Mouse (Mus musculus) hindbrain, embryonic 10.5 days (tissue): Measurements from ENCODE around the gene Leng8. TPM values are rescaled to one million over a fixed set of nuclear protein-coding genes. Genes with fewer than 3 reads are reported as not detected.
A peak's percentile ranks its signal among the peaks of the same experiment; 100 is the strongest.

ENCODE experiments used
- DNase-seq: peaks from one replicate; pipeline ENCODE4 v3.0.0-alpha.2; 2017; ENCODE audit warnings: low spot score
- H3K27ac ChIP-seq: fragments of 300-500 bp; sonication (generic); 2 replicates; pipeline ENCODE4 v1.5.1; 2016; ENCODE audit warnings: mild to moderate bottlenecking, moderate library complexity
- H3K27me3 ChIP-seq: fragments of 300-500 bp; sonication (generic); 2 replicates; pipeline ENCODE4 v1.6.1; 2016; ENCODE audit warnings: mild to moderate bottlenecking; ENCODE audit not compliant: poor library complexity, insufficient read depth, severe bottlenecking
- H3K36me3 ChIP-seq: fragments of 300-500 bp; sonication (generic); 2 replicates; pipeline ENCODE4 v1.6.1; 2016; ENCODE audit warnings: mild to moderate bottlenecking, moderate library complexity
- H3K4me1 ChIP-seq: fragments of 300-500 bp; sonication (generic); replicated peaks from 2 replicates; pipeline ENCODE4 v1.6.1; 2016; ENCODE audit warnings: mild to moderate bottlenecking
- H3K4me3 ChIP-seq: fragments of 300-500 bp; sonication (generic); 2 replicates; pipeline ENCODE4 v1.5.1; 2016; ENCODE audit warnings: mild to moderate bottlenecking, moderate library complexity
- H3K9me3 ChIP-seq: fragments of 300-500 bp; sonication (generic); 2 replicates; pipeline ENCODE4 v1.6.1; 2016; ENCODE audit warnings: mild to moderate bottlenecking, moderate library complexity
- WGBS: fragments of 180-500 bp; shearing (Covaris S2); methylation state at CpG from one replicate; pipeline ENCODE4 v1.1.7; 2016; 5-methylcytosine and 5-hydroxymethylcytosine counted together
- polyA plus RNA-seq: library from polyadenylated mRNA; unstranded; fragments of >200 nt; fragmentation: Nextera tagmentation; extraction: Ambion mirVana; gene quantifications from 2 replicates; pipeline ENCODE4 v1.2.1, GENCODE M21; 2016

The Leng8 gene
- 68.7 and 91.4 TPM in 2 replicates for polyA plus RNA-seq

DNA sequence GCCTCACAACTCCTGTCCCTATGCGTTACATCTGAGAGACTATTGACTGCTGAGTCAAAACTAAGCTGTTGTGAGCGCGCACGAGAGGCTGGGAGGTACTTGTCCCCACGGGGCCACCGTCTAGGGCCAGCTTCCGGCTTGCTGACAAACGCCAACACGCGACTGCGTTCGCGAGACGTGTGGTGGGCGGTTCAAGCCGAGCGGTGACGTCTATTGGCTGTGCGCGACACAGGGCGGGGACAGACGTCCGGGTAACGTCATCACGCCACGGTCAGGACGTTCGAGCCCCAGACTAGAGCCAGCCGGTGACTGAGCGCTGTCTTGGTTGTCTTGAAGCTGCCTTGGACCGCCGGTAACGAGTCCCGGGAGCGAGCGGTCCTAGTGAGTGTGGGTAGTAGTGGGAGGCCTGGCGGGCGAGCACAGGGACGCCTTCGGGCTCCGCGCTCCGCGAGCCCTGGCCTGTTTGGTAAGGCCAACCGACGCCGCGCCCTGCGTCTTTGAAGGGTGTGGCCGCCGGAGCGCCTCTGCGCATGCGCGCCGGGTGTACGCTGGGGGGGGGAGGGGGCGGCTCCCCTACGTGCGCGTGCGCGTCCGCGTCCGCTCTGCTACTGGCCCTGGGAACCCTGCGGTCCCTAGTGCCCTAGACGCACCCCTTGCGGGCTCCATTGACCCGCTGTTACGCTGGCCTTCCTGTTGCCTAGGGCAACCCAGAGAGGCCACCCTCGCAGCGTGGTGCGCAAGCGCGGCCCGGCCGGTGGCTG, at the start of gene Leng8:
TSS of gene Leng8 (plus strand) at position 269 of the 761 bp plus-strand sequence.
- WGBS, result under 1% methylated on average over 78 of the region's 78 CpGs
- Histone ChIP-seq H3K36me3 (peaks cover 60% of the 10 kb centered on the region), H3K27ac (peak within 1 kb of the TSS; percentile 97), H3K4me1 (peaks cover 18% of the 10 kb centered on the region), H3K4me3 (peak within 1 kb of the TSS; percentile 81), H3K27me3 (no peaks in the 10 kb centered on the region), H3K9me3 (no peaks in the 10 kb centered on the region)
- DNase-seq, result peak; percentile 99

DNA sequence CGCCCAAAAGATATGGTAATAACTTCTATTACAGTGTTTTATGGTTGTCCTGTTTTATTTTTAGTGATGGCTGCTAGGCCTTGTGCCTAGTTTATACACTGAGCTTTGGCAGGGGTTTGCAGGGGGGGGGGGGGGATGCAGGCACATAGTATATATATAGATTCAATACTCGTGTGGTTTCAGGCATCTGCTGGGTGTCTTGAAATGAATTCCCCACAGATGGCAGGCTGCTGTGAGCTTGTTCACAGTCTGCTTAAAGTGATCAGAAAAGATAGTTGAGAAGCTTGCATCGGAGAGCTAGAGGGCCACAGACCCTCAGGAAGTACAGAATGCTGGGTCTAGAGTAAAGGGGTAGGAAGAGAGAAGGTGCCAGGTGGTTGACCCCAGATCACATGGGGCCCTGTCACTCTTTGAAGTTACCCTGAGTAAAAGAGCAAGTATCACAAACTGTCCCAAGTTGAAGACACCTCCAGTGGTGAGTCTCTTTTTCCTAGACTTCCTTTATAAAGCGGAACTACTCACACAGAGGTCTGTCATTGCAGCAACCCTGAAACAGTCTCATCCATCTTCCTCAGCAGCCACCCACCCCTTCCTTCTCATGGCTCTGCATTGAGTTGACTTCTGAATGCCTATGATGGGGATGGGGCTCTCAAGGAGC, 49.5 kb upstream of the Leng8 start:
- Histone ChIP-seq H3K9me3 (no peaks in the 10 kb centered on the region), H3K4me1 (0 out of 2 replicates have a peak, but pooled peaks cover 2% of the 10 kb centered on the region), H3K27me3 (no peaks in the 10 kb centered on the region), H3K27ac (no peak overlapping the region), H3K36me3 (no peaks in the 10 kb centered on the region), H3K4me3 (no peak overlapping the region)
- no peak for DNase-seq
- WGBS, result 82% methylated on average over 4 of the region's 4 CpGs

DNA sequence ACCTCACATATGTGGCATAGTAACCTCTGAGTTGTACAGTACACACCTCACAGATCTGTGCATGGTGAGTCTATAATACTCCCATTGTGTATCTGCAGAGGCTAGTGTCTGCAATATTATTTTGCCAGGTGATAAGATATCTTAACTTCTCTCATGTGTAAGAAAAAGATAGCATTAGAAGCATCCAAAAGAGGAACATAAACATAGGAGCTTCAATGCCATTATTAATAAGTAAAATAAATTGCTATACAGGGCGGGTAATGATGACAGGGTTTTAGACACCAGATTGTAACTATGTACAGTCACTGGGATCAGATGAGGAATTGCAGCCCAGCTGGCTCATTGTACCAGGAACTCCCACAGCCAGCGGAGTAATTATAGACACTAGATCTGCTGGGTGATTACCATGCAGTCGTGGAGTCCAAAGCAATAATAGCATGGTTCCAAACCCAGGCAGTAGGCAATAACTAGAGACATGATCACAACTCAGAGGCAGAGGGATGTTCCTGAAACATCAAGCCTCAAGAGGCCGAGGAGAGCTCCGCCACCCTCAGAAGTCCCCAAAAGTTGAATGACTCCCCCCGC, 48.9 kb upstream of the Leng8 start:
- no peaks in the 10 kb centered on the region for H3K27me3 ChIP-seq
- no peaks in the 10 kb centered on the region for H3K36me3 ChIP-seq
- WGBS, result 88% methylated on average over 6 of the region's 6 CpGs
- H3K27ac ChIP-seq, result no peak overlapping the region
- no peaks in the 10 kb centered on the region for H3K9me3 ChIP-seq
- H3K4me3 ChIP-seq, result no peak overlapping the region
- no peak for DNase-seq
- 0 out of 2 replicates have a peak, but pooled peaks cover 2% of the 10 kb centered on the region for H3K4me1 ChIP-seq

DNA sequence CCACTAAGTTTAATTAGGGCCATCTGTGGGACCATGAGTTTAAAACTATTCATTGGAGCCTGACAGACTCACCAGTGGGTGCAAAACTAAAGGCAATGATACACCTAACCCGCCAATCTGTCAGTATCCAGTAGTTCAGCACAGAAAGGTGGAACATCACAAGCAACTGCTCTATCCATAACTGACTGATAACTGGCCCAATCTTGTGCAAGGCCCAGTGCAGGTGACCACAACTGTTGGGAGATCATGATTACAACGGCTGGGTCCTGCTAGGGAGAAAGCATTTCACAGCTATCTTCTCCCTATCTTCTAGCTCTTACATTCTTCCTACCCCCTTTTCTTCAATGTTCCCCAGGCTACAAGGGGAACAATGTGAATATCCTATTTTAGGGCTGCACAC, 48.2 kb upstream of the Leng8 start:
- Histone ChIP-seq H3K4me3 (no peak overlapping the region), H3K4me1 (0 out of 2 replicates have a peak, but pooled peaks cover 2% of the 10 kb centered on the region), H3K27me3 (no peaks in the 10 kb centered on the region), H3K36me3 (no peaks in the 10 kb centered on the region), H3K27ac (no peak overlapping the region), H3K9me3 (no peaks in the 10 kb centered on the region)
- WGBS, result 84% methylated on average over 2 of the region's 2 CpGs
- DNase-seq, result no peak

DNA sequence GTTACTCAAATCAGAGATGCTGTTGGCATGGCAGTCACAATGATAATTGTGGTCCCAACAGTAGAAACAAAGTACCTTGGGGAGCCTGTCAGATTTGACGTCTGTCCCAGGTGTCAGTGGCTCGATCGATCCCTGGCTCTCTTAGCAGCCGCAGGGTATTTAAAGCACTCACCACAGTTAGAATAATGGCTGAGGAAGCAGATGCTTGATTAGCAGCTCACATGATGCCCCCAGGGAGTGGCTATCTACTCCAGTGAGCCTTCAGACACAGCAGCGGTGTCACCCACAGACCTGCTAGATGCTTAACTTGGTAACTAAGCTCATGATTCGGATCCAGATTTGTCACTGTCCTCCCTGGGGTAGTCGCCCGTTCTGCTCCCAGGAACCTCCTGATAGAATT, 45.7 kb upstream of the Leng8 start:
- Histone ChIP-seq H3K27me3 (no peaks in the 10 kb centered on the region), H3K9me3 (no peaks in the 10 kb centered on the region), H3K4me3 (no peak overlapping the region), H3K36me3 (no peaks in the 10 kb centered on the region), H3K27ac (no peak overlapping the region), H3K4me1 (0 out of 2 replicates have a peak, but pooled peaks cover 2% of the 10 kb centered on the region)
- peak; percentile 20 for DNase-seq
- WGBS, result 50% methylated on average over 8 of the region's 8 CpGs

DNA sequence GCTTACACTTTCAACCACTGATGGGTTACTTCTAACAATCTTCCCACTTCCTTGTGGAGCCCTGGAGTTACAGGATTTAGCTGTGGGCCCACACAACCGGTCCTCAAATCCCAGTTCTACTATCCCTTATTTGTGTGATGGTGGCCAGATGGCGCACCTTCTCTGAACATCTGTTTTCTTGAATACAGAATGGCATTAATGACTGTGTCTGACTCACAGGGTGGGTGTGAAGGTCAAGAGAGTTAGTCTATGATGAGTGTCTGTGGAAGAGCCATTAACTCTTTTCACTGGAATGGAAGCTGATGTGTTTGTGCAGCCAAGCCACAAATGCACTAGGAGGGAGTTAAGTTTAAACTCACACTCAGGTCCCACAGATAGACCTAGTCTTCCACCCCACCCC, 38.5 kb upstream of the Leng8 start:
- no peak overlapping the region for H3K4me3 ChIP-seq
- WGBS, result 85% methylated on average over 2 of the region's 2 CpGs

DNA sequence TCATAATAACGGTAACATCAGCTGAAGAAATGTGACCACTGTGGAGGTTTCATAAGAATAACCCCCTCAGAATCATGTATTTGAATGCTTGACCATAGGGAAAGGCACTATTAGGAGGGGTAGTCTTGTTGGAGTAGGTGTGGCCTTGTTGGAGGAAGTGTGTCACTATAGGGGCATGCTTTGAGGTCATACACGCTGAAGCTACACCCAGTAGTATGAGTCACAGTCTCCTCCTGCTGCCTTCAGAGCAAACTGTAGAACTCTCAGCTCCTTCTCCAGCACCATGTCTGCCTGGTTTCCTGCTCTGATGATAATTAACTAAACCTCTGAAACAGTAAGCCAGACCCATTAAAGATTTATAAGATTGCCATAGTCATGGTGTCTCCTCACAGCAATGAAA, 38.0 kb upstream of the Leng8 start:
- Histone ChIP-seq H3K27ac (no peak overlapping the region), H3K27me3 (no peaks in the 10 kb centered on the region), H3K4me1 (no peaks in the 10 kb centered on the region), H3K9me3 (no peaks in the 10 kb centered on the region), H3K36me3 (no peaks in the 10 kb centered on the region), H3K4me3 (no peak overlapping the region)
- 81% methylated on average over 2 of the region's 2 CpGs for WGBS
- DNase-seq, result no peak

More for the DNA sequence above, 38.5 kb upstream of the Leng8 start:
- Histone ChIP-seq H3K9me3 (no peaks in the 10 kb centered on the region), H3K27me3 (no peaks in the 10 kb centered on the region), H3K27ac (no peak overlapping the region), H3K36me3 (no peaks in the 10 kb centered on the region), H3K4me1 (no peaks in the 10 kb centered on the region)
- no peak for DNase-seq

DNA sequence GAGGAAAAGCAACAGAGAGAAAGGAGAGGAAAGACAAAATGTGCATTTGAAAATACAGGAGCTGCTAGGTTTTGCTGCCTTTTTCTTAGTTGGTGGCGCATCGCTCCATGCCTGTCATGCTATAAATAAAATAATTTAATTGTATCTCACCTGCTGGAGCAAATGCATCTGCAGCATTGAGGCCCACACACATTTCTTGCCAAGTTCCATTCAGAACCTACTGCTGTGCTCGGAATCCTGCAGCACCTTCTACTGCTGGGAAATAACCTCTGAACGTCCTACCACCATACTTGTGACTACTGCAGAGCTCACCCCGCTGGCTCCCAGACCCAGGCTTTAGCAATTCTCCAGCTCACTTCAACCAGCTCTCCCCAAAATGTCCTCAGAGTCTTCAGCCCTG, 35.7 kb upstream of the Leng8 start:
- no peaks in the 10 kb centered on the region for H3K36me3 ChIP-seq
- WGBS, result 84% methylated on average over 5 of the region's 5 CpGs
- H3K4me3 ChIP-seq, result no peak overlapping the region
- H3K4me1 ChIP-seq, result no peaks in the 10 kb centered on the region
- H3K9me3 ChIP-seq, result no peaks in the 10 kb centered on the region
- no peaks in the 10 kb centered on the region for H3K27me3 ChIP-seq
- H3K27ac ChIP-seq, result no peak overlapping the region
- no peak for DNase-seq

DNA sequence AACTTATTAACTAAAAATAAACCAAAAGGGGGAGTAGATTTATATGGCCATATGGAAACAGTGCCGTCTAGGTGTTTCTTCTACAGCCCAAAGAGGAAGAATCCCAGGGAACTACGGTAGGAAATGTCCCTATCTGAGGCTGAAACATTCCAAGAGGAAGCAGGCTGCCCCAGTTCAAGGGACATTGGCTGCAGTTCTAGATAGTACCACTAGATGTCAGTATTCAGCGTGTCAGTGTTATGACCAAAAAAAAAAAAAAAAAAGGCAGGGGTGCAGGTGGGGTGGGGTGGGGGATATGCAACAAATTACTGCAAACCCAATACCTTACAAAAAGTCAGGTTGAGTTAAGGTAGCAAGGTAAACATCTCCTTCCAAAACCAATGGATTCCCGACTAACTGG, 33.4 kb upstream of the Leng8 start:
- no peaks in the 10 kb centered on the region for H3K36me3 ChIP-seq
- H3K4me3 ChIP-seq, result no peak overlapping the region
- no peaks in the 10 kb centered on the region for H3K27me3 ChIP-seq
- H3K27ac ChIP-seq, result no peak overlapping the region
- H3K4me1 ChIP-seq, result no peaks in the 10 kb centered on the region
- DNase-seq, result peak; percentile 15
- no peaks in the 10 kb centered on the region for H3K9me3 ChIP-seq
- 16% methylated on average over 4 of the region's 4 CpGs for WGBS

DNA sequence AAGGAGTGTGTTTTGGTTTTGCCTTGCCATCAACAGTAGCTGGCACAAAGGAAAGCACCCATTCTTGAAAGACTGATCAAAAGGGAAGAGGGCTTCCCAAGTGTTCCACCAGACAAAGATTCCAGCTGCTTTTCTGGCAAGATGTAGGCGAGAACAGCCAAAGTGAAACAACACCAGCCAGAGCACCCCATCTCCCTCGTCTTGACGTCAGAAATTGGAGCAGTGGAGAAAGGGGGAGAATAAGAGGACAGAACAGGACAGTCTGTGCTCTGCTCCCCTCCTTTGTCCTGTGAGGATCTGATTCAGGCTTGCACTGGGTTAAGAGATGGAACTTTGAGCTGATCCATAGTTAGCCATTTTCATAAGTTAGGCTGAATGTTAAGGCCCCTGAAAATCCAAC, 25.1 kb upstream of the Leng8 start:
- no peak for DNase-seq
- H3K27me3 ChIP-seq, result no peaks in the 10 kb centered on the region
- H3K4me1 ChIP-seq, result no peaks in the 10 kb centered on the region
- no peaks in the 10 kb centered on the region for H3K36me3 ChIP-seq
- no peak overlapping the region for H3K4me3 ChIP-seq
- no peak overlapping the region for H3K27ac ChIP-seq
- 60% methylated on average over 3 of the region's 3 CpGs for WGBS
- no peaks in the 10 kb centered on the region for H3K9me3 ChIP-seq

DNA sequence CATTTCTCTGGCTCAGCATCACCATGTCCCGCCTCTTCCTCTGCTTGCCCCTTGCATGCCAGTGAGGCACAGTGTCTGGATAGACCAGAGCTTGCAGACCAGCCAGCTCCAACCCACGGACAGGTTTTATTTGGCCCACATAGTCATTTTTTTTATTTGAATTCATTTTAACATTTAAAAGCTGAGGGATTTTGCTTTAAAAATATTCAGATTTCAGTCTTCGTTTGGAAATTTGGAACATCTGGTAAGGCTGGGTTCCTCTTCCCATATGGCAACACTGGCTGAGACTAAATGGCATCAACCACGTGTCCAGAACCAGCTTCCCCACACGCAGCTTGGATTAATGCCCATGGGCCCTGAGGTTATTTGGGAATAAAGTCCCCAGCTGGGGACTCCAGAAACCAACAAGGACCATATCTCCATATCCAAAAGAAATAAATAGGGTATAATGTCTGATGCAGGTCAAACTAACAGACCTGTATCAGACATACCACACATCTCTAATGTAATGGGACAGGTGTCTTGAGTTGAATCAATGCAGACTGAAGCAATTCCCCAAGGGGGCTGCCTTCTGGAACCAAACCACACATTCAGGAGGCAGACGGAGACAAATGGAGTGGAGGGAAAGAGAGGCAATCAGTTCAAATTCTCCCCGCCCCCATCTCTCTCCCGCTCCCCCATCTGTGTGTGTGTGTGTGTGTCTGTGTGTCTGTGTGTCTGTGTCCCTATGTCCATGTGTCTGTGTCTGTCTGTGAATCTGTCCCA, 19.6 kb upstream of the Leng8 start:
- H3K4me3 ChIP-seq, result no peak overlapping the region
- no peak for DNase-seq
- WGBS, result 71% methylated on average over 8 of the region's 8 CpGs
- H3K27ac ChIP-seq, result no peak overlapping the region
- no peaks in the 10 kb centered on the region for H3K36me3 ChIP-seq
- peaks cover 12% of the 10 kb centered on the region; the same call in 1 of the 2 replicates for H3K27me3 ChIP-seq
- no peaks in the 10 kb centered on the region for H3K9me3 ChIP-seq
- peaks cover 33% of the 10 kb centered on the region for H3K4me1 ChIP-seq

DNA sequence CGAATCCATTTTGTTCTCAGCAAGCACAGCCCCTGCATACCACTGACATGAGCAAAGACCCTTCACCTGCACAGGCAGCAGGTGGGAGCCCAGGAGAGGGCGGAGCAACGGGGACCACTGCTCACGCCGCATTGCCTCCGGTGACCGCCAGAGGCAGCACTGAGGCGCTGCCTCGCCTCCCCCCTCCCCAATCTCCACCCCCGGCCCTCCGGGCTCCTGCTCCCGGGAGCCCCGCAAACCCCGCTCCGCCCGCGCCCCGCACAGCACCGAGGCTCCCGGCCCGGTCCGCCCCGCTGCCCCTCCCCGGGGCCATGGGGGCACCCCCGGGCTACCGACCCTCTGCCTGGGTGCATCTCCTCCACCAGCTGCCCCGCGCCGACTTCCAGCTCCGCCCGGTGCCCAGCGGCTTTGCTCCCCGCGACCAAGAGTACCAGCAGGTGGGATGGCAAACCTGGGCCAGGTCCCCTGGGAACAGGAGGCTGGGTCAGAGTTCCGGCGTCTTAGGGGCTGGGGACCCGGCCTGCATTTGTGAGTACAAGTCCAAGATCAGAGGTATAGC, 17.4 kb upstream of the Leng8 start, which contains the start of gene Ttyh1:
TSS of gene Ttyh1 (plus strand) at position 65 of the 559 bp plus-strand sequence.
- H3K4me3 ChIP-seq, result peak within 1 kb of the TSS; percentile 68
- DNase-seq, result peak; percentile 62
- peak within 1 kb of the TSS; percentile 89 for H3K27ac ChIP-seq
- H3K36me3 ChIP-seq, result no peaks in the 10 kb centered on the region
- peaks cover 55% of the 10 kb centered on the region for H3K4me1 ChIP-seq
- WGBS, result under 1% methylated on average over 36 of the region's 37 CpGs
- peaks cover 16% of the 10 kb centered on the region; the same call in 1 of the 2 replicates for H3K27me3 ChIP-seq
- no peaks in the 10 kb centered on the region for H3K9me3 ChIP-seq
